Mouse (Mus musculus): ENCODE results near the gene Il1a. TPM values are rescaled to one million over a fixed set of nuclear protein-coding genes. Genes with fewer than 3 reads are reported as not detected.

Il1a gene
- polyA plus RNA-seq (2016; fragmentation: Nextera tagmentation; extraction: Ambion mirVana) = 0.12 and 0.39 TPM in 2 replicates

DNA sequence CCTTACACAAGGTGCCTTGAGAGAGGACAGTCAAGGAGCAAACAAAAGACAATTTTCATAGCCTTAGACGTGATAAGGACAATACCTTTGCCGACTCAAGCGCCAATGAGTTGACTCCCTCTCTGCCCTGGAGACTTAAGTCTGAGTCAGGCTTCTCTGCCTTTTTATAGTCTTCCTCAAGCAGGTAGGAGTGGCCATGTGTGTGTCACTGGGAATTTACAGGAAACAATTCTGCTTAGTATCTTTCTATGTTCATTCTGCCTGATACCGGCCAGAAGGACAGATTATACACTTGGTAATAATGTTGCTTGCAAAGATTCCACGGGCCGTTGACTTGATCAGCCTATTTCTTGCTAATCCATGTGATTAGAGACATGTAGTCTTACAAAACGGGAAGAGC is at the start of gene Il1a:
TSS of gene Il1a (minus strand) at position 137 of the 400 bp plus-strand sequence.
- 86% methylated on average over 7 of the region's 7 CpGs for WGBS
- Histone ChIP-seq H3K27me3 (no peaks in the 10 kb centered on the region), H3K9ac (no peak within 1 kb of the TSS), H3K4me2 (replicated peaks) (no peak within 1 kb of the TSS), H3K9me3 (replicated peaks) (no peaks in the 10 kb centered on the region), H3K36me3 (no peaks in the 10 kb centered on the region), H3K4me1 (no peaks in the 10 kb centered on the region), H3K27ac (no peak within 1 kb of the TSS), H3K4me3 (no peak within 1 kb of the TSS)
- ATAC-seq (ENCODE audit: low FRiP score) = no peak

DNA sequence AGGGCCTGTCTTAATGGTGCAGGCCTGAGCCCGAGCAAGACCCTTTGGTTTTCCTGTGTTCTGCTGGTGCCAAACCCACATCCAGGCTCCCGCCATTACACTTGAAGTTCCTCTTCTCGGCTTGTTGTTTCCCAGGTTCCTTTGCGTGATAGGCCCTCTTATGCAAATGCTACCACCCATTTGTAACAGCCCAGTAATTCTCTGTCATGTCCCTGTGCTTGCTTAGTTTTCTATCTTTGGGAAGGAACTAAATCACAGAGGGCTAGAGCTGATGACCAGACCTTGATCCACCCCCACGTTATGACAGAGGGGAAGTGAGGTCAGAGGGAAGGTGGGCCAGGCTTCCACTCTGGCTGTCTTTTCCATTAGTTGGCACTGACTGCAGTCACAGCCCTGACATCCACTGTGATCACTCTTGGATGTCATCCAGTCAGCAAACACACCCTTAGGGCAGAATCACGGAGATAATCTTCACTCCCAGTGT is 28.4 kb upstream of the Il1a start:
- no peaks in the 10 kb centered on the region for H3K4me1 ChIP-seq
- no peaks in the 10 kb centered on the region for H3K36me3 ChIP-seq
- 0 out of 2 replicates have a peak, but pooled peaks cover 6% of the 10 kb centered on the region for H3K9me3 ChIP-seq (replicated peaks)
- H3K4me3 ChIP-seq = no peak overlapping the region
- H3K4me2 ChIP-seq (replicated peaks) = no peak overlapping the region
- no peaks in the 10 kb centered on the region for H3K27me3 ChIP-seq
- no peak overlapping the region for H3K9ac ChIP-seq
- no peak overlapping the region for H3K27ac ChIP-seq
- no peak for ATAC-seq (ENCODE audit: low FRiP score)
- WGBS = 80% methylated on average over 6 of the region's 6 CpGs

DNA sequence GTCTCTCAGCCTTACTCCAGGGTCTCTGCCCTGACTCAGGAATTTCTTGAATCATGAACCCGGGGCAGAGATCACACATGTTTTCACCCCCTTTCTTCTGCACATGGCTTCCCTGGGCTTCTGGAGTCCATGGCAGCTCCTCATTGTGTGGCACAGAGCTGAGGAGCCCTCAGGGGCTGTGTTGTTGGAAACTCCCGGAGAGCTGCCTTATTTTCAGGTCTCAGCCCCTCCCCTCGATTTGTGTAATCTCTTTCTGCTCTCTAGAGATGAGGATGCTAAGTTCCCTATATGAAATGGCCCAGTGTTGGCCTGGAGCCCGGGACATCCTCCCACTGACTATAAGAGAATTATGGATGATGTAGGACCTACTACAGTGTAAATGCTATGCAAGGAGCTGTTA is 23.7 kb upstream of the Il1a start:
- Histone ChIP-seq H3K4me1 (no peaks in the 10 kb centered on the region), H3K4me3 (no peak overlapping the region), H3K36me3 (no peaks in the 10 kb centered on the region), H3K27me3 (no peaks in the 10 kb centered on the region), H3K4me2 (replicated peaks) (no peak overlapping the region), H3K9me3 (replicated peaks) (no peaks in the 10 kb centered on the region), H3K27ac (no peak overlapping the region), H3K9ac (no peak overlapping the region)
- 66% methylated on average over 4 of the region's 4 CpGs for WGBS
- ATAC-seq (ENCODE audit: low FRiP score) = no peak

DNA sequence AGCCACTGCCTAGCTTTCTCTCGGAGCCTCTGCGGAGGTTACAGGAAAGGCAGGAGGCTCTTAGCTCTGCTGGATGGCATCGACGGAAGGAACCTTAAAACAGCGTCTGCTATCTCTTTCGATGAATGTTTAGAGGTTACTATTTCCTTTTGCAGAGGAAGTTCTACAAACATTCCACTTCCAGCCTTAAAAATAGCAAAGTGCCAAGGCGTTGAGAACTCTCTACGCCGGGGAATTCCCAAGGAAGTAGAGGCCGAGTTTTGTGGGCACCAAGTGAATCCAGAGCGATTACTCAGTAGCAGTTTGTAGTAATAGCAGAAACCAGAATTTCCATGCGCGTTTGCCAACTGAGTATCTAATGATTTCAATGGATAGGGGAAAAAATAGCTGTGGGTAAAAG is 20.8 kb upstream of the Il1a start:
- ATAC-seq (ENCODE audit: low FRiP score) = no peak
- Histone ChIP-seq H3K4me1 (no peaks in the 10 kb centered on the region), H3K27ac (no peak overlapping the region), H3K36me3 (no peaks in the 10 kb centered on the region), H3K4me3 (no peak overlapping the region), H3K27me3 (no peaks in the 10 kb centered on the region), H3K9me3 (replicated peaks) (no peaks in the 10 kb centered on the region), H3K4me2 (replicated peaks) (no peak overlapping the region), H3K9ac (no peak overlapping the region)
- WGBS = 92% methylated on average over 13 of the region's 13 CpGs

DNA sequence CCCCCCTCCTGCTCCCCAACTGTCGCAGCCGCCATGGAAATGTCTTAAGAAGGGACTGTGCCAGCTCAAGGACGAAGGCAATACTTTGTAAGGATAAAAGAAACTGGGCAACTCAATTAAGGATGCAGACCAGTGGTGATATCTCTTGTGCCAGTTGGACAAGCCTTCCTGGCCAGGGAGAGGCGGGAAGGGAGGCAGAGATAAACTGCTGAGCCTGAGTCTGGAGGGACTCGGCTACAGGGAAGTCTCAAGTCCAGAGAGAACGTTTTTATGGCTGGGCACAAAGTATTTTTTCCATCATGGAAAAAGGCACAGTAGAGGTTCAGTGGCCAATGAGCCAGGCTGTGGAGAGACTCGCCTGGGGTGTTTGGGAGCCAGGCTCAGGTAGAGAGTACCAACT is 20.3 kb upstream of the Il1a start:
- H3K4me3 ChIP-seq = no peak overlapping the region
- 75% methylated on average over 7 of the region's 7 CpGs for WGBS

DNA sequence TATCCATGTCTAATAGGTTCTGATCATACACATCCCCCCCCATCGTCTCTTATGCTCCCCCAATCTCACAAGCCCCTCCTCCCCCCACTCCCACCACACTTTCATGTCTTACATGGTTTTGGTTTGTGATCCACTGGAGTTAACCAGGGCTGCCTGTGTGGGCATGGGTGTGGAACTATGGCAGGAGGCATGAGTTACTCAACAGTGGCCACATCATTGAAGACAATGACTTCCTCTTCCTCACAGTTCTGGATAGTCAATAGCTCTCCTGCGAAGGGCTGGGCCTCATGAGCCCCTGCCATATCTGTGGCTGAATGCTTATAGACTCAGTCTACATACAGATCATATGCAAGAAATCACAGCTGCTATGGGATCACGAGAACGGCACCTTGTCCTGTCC is 18.5 kb upstream of the Il1a start:
- no peak for ATAC-seq (ENCODE audit: low FRiP score)
- no peak overlapping the region for H3K4me3 ChIP-seq
- H3K27me3 ChIP-seq = no peaks in the 10 kb centered on the region
- H3K27ac ChIP-seq = no peak overlapping the region
- H3K9me3 ChIP-seq (replicated peaks) = no peaks in the 10 kb centered on the region
- no peaks in the 10 kb centered on the region for H3K36me3 ChIP-seq
- 81% methylated on average over 4 of the region's 4 CpGs for WGBS
- no peak overlapping the region for H3K4me2 ChIP-seq (replicated peaks)
- no peaks in the 10 kb centered on the region for H3K4me1 ChIP-seq
- no peak overlapping the region for H3K9ac ChIP-seq

More for the DNA sequence above, 20.3 kb upstream of the Il1a start:
- Histone ChIP-seq H3K4me2 (replicated peaks) (no peak overlapping the region), H3K9ac (no peak overlapping the region), H3K9me3 (replicated peaks) (no peaks in the 10 kb centered on the region), H3K27me3 (no peaks in the 10 kb centered on the region), H3K36me3 (no peaks in the 10 kb centered on the region), H3K4me1 (no peaks in the 10 kb centered on the region), H3K27ac (no peak overlapping the region)
- no peak for ATAC-seq (ENCODE audit: low FRiP score)

DNA sequence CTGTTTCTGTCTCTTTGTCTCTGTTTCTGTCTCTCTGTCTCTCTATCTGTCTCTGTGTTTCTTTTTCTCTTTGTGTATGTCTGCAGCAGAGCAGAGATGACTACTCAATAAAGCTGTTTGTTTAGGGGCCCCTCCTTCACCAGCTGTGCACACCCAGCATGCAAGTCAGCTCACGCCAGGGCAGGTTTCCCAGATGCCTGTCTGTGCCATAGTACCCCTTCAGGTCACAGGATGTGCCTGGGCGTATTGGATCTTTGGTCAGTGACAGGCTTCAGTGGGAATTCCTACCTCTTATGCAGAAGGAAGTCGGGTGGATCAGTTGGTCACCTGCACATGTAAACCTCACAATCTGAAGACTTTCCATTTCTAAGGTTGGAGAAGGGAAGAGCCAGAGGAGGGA is 14.4 kb upstream of the Il1a start:
- H3K4me3 ChIP-seq = no peak overlapping the region
- H3K36me3 ChIP-seq = no peaks in the 10 kb centered on the region
- H3K4me1 ChIP-seq = no peaks in the 10 kb centered on the region
- no peak overlapping the region for H3K9ac ChIP-seq
- no peak overlapping the region for H3K4me2 ChIP-seq (replicated peaks)
- no peak overlapping the region for H3K27ac ChIP-seq
- no peaks in the 10 kb centered on the region for H3K27me3 ChIP-seq
- WGBS = 80% methylated on average over 3 of the region's 3 CpGs
- no peaks in the 10 kb centered on the region for H3K9me3 ChIP-seq (replicated peaks)
- no peak for ATAC-seq (ENCODE audit: low FRiP score)

DNA sequence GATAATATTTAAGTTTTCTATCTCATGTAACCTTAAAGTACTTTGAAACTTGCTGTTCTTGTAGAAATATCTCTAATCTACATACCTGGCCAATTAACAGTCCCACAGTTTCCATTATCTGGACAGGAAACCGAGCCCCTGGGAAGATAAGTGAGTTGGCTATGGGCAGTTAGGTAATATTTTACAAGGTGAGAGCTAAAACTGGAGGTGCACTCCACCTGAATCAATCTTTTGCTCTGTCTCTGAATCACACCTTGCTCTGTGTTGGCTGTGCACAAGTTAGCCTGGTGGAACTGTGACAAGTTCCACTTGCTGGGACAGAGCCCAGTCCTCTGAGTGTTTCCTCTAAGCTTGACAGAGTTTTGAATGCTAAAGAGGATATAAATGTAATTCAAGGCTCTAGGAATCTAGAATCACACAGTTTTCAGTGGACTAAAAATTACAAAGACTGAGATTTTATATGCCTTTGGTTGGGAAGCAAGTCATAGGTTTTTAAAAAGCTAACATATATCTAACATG is 12.4 kb upstream of the Il1a start:
- H3K27me3 ChIP-seq = no peaks in the 10 kb centered on the region
- H3K4me2 ChIP-seq (replicated peaks) = no peak overlapping the region
- WGBS = 76% methylated on average over 1 of the region's 1 CpGs
- no peaks in the 10 kb centered on the region for H3K9me3 ChIP-seq (replicated peaks)
- no peak overlapping the region for H3K27ac ChIP-seq
- no peaks in the 10 kb centered on the region for H3K4me1 ChIP-seq
- H3K4me3 ChIP-seq = no peak overlapping the region
- no peaks in the 10 kb centered on the region for H3K36me3 ChIP-seq
- no peak for ATAC-seq (ENCODE audit: low FRiP score)
- no peak overlapping the region for H3K9ac ChIP-seq

DNA sequence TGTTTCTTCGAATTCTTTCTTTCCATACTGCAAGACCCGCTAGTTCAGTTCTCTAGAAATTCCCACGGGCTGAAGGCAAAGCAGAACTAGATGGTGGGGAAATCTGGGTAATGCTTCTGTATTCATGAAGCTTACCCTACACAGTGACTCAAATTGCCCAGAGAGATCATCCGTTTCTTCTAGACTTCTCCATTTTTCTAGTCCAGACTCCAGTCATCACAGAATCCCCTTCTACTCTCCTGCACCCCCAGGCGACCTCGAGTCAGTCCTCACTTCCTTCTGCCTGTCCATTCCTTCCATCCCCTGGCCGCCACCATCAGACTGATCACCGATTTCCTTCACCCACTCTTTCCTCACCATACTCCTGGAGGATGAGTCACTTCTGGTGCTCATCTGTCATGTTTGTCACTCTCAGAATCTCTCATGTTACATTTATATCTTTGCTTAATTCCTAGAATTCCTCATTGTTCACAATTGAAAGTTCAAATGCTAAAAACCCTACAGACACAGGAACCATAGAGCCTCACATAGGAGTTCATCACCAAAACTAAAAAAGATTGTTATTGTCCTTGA is 10.3 kb upstream of the Il1a start:
- Histone ChIP-seq H3K36me3 (no peaks in the 10 kb centered on the region), H3K9me3 (replicated peaks) (no peaks in the 10 kb centered on the region), H3K4me3 (no peak overlapping the region), H3K4me2 (replicated peaks) (no peak overlapping the region), H3K27ac (no peak overlapping the region), H3K27me3 (no peaks in the 10 kb centered on the region), H3K9ac (no peak overlapping the region), H3K4me1 (no peaks in the 10 kb centered on the region)
- 83% methylated on average over 8 of the region's 8 CpGs for WGBS
- no peak for ATAC-seq (ENCODE audit: low FRiP score)

DNA sequence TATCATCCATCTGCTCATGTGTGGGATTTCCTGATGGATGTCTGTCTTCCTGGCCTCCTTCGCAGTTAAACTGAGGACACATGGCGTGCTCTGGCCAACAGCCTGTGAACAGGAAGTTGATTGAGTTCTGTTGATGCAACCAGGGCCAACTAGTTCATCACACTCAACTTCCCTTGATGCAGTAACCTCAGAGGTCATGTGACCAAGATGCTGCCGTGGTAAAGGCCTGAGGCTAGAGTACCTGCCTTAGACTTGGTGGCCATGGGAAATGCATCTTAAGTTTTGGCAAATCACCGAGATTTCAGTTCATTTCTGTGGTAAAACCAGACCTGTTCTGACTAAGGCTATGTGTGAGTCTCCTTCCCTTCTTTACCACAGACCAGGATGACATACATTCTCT is 6.1 kb upstream of the Il1a start:
- Histone ChIP-seq H3K4me1 (no peaks in the 10 kb centered on the region), H3K27ac (no peak overlapping the region), H3K9me3 (replicated peaks) (no peaks in the 10 kb centered on the region), H3K4me3 (no peak overlapping the region), H3K4me2 (replicated peaks) (no peak overlapping the region), H3K27me3 (no peaks in the 10 kb centered on the region), H3K9ac (no peak overlapping the region), H3K36me3 (no peaks in the 10 kb centered on the region)
- ATAC-seq (ENCODE audit: low FRiP score) = no peak
- WGBS = 78% methylated on average over 4 of the region's 4 CpGs

DNA sequence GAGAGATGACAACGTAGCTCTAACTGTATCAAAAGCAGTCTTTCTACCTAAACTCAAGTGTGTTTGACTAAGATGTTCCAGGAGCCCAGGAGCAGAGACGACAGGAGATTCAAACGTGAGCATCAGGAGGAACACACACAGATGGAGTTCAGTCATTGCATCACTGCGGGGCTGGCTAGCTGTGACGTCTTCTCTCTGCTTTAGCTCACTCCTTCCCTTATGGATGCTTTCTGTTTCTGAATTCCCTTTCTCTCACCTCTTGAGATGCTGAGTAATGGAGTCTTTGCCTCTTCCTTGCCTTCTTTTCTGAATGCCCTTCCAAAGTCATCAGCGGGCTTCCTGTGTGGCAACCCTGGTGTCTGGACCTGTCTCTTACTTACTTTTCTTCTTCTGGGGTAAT is 5.1 kb upstream of the Il1a start:
- 87% methylated on average over 6 of the region's 6 CpGs for WGBS
- Histone ChIP-seq H3K4me3 (no peak overlapping the region), H3K27me3 (no peaks in the 10 kb centered on the region), H3K9ac (no peak overlapping the region), H3K27ac (no peak overlapping the region), H3K4me2 (replicated peaks) (no peak overlapping the region), H3K36me3 (no peaks in the 10 kb centered on the region), H3K4me1 (no peaks in the 10 kb centered on the region), H3K9me3 (replicated peaks) (no peaks in the 10 kb centered on the region)
- no peak for ATAC-seq (ENCODE audit: low FRiP score)

DNA sequence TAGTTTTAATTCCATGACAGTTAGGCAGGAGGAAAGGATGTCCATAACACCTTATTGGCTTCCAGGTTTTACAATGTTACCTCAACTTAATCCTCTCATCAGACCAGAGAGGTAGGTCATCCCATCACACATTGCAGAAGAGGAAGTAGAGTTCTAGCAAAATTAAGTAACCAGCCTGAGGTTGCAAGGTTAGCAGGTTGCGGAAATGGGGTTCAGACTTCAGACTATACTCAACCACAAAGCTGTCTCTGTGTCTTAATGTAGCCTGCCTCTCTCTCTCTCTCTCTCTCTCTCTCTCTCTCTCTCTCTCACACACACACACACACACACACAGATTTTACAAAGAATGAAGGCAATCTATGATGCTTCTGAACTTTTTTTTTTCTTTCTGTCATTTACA is 4.2 kb upstream of the Il1a start:
- whole genome bisulfite sequencing = 100% methylated on average over 1 of the region's 1 CpGs
- H3K9me3 ChIP-seq (replicated peaks) = no peaks in the 10 kb centered on the region
- no peaks in the 10 kb centered on the region for H3K4me1 ChIP-seq
- no peaks in the 10 kb centered on the region for H3K36me3 ChIP-seq
- H3K27ac ChIP-seq = no peak overlapping the region
- ATAC-seq (ENCODE audit: low FRiP score) = no peak
- no peak overlapping the region for H3K4me2 ChIP-seq (replicated peaks)
- no peak overlapping the region for H3K9ac ChIP-seq
- H3K27me3 ChIP-seq = no peaks in the 10 kb centered on the region
- H3K4me3 ChIP-seq = no peak overlapping the region

DNA sequence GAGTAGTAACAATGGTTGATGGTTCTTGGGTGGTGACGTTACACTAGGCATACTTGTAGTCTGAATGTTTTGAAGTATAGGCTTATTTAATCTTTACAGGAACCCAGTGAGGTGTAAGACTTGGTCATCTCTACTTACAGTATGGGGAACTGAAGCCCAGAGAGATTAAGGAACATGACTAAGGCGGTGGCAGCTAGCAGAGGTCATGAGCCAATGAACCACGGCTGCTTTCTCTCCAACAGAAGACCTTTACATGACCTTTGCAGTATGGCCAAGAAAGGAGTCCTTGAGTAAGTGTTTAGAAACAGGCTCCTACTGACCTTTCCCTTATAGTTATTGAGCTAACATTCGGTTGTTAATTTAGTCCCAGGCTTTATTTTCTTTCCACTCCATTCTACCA is 3.8 kb downstream of the Il1a start:
- no peaks in the 10 kb centered on the region for H3K4me1 ChIP-seq
- WGBS = 79% methylated on average over 4 of the region's 4 CpGs
- no peak overlapping the region for H3K4me3 ChIP-seq
- no peak overlapping the region for H3K27ac ChIP-seq
- no peak overlapping the region for H3K9ac ChIP-seq
- H3K4me2 ChIP-seq (replicated peaks) = no peak overlapping the region
- H3K9me3 ChIP-seq (replicated peaks) = no peaks in the 10 kb centered on the region
- H3K27me3 ChIP-seq = no peaks in the 10 kb centered on the region
- no peaks in the 10 kb centered on the region for H3K36me3 ChIP-seq
- ATAC-seq (ENCODE audit: low FRiP score) = no peak
